Mouse (Mus musculus): ENCODE data around the gene Usp49.
"Not testable (repeated sequence)": the region's sequence is repeated elsewhere in the genome, so short reads cannot be mapped to it uniquely, and the experiment has no call there.

Gene Usp49

DNA sequence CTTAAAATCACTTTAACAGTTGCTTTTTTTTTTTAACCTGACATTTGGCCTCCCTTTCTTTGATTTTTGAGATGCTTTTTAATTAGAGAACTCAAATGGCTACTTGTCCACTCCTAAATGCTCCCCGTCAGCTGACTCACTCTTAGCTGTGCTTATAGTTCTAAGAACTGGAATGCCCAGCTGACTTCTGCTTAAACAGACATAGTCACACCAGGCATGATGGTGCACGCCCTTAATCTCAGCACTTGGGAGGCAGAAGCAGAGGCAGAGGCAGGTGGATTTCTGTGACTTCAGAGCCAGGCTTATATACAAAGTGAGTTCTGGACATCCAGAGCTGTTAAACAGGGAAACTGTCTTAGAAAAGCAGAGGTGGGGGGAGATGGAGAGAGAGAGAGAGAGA lies 21.5 kb downstream of the Usp49 start:
- DNase-seq = no peak

DNA sequence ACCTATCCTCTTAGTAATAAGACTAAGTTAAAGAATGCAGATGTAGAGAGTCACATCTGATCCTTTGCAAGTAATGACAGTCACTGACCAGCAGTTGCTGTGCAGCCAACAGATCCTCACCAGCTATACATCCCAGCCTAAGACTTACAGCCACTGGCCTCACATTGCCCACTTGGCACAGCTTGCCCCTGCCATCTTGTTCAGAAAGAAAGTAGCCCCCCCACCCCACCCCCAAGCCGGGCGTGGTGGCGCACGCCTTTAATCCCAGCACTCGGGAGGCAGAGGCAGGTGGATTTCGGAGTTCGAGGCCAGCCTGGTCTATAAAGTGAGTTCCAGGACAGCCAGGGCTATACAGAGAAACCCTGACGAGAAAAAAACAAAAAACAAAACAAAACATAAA lies 23.9 kb downstream of the Usp49 start:
- not testable (repeated sequence) for DNase-seq

DNA sequence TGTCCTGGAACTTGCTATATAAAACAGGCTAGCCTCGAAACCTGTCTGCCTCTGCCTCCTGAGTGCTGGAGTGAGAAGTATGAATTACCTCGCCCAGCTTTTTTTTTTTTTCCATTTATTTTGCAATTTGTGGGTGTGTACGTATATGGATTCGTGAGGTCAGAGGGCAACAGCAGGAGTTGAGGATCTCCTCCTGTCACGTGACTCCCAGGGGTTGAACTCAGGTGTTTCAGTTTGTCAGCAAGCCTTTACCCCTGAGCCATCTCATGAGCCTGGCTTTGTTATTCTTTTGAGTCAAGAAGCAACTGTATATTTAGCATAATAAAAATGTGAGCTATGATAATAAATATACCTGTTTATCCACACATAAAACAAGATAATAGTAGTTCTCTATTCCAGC lies 25.2 kb downstream of the Usp49 start:
- DNase-seq = no peak

DNA sequence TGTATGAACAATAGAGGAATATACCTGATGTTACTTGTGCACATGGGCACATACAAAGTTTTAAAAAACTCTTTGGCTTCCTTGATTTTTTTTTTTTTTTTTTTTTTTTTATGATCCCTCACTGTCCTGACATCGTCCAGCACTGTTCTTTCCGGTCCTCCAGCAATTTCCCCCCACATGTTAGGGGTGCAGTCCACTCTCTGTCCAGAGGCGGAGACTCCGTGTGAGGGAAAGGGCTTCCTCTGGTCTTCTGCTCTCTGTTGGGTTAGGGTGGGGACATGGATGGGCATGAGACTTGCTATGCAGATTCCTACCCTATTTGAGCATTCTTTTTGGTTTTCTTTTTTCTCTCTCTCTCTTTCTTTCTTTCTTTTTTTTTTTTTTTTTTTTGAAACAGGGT lies 27.4 kb downstream of the Usp49 start:
- DNase-seq = no peak

DNA sequence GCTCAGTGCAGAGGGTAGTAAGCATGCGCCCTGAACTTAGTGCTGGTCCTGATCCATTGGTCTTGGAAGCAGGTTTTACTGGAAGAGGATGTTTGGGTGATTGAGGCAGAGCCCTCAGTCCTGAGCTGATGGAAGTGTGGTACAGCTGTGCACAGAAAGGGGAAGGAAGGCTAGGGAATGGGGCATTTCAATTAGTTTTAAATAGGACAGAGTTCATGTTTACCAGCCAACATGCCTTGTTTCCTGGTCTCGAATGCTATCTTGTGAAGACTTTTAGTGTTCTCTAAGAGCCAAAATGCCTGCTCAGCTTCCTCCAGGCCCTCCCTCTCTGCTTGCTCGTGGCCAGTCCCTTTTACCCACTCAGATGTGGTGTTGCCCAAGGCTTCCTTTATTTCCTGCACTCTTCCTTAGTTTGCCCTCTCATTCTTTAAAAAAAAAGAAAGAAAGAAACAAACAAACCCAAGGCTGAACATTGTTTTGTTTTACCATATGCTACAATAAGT lies 28.3 kb downstream of the Usp49 start:
- DNase-seq = no peak

- no peak for DNase-seq
Measured at GRCm38 (mm10) chr17:47663009-47663713, 32.7 kb downstream of the Usp49 start.

DNA sequence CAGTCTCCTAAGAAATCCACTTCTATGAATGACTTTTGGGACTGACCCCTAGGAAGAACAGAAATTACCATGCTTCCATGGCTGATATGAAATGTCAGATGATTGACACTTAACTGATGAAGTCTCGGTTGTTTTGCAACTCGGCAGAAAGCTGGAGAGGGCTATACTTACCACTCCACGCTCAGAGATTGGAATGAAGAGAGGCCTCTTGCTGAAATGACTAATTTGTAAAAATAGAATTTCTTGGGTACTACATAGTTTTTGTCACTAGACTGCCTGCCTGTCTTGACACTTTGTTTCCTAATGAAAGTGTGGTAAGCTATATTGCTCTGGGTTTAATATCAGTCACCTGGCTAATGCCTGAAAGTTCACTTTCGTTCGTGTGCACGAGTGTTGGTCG lies 34.0 kb downstream of the Usp49 start:
- DNase-seq = no peak

DNA sequence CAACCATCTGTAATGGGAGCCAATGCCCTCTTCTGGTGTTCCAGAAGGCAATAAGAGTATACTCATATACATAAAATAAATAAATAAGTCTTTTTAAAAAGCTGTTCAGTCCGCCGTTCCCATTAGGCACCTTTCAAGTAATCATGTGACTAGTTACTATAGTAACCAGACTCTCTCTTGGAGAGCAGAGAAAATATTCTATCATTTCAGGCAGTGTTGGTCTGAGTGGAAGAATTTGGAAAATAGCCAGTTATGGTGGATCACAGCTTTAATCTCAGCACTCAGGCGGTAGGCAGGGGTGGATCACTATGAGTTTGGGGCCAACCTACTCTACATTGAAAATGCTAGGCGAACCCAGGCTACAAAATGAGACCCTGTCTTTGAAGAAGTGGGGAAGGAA lies 38.7 kb downstream of the Usp49 start:
- DNase-seq = no peak

- DNase-seq = no peak
Measured at GRCm38 (mm10) chr17:47671988-47672310, 41.5 kb downstream of the Usp49 start.

- no peak for DNase-seq
Measured at GRCm38 (mm10) chr17:47672311-47673111, 42.0 kb downstream of the Usp49 start.

- peak; percentile 71 for DNase-seq
Measured at GRCm38 (mm10) chr17:47676581-47676980, 46.1 kb downstream of the Usp49 start.

DNA sequence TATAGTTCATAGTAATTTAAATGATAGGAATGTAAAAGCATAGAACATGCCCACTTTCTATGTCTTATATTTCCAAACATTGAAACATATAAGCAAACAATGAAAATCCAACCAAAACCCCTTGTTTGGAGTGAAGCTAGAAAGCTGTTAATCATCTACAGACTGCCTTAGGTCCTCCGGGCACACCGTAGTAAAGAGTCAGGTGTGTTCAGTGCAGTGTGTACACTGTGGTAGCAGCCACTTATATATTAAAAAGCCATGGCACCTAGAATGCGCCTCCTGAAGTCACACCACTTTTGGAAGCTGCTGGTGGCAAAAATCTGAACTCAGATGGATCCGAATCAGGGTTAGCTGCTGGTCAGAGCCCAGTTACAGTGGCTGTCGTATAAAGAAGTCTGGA lies 47.7 kb downstream of the Usp49 start:
- no peak for DNase-seq

GRCm38 (mm10) chr17:47678702-47679101 lies 48.2 kb downstream of the Usp49 start:
- DNase-seq = no peak

- no peak for DNase-seq
Measured at GRCm38 (mm10) chr17:47682836-47683235, 52.3 kb downstream of the Usp49 start.

DNA sequence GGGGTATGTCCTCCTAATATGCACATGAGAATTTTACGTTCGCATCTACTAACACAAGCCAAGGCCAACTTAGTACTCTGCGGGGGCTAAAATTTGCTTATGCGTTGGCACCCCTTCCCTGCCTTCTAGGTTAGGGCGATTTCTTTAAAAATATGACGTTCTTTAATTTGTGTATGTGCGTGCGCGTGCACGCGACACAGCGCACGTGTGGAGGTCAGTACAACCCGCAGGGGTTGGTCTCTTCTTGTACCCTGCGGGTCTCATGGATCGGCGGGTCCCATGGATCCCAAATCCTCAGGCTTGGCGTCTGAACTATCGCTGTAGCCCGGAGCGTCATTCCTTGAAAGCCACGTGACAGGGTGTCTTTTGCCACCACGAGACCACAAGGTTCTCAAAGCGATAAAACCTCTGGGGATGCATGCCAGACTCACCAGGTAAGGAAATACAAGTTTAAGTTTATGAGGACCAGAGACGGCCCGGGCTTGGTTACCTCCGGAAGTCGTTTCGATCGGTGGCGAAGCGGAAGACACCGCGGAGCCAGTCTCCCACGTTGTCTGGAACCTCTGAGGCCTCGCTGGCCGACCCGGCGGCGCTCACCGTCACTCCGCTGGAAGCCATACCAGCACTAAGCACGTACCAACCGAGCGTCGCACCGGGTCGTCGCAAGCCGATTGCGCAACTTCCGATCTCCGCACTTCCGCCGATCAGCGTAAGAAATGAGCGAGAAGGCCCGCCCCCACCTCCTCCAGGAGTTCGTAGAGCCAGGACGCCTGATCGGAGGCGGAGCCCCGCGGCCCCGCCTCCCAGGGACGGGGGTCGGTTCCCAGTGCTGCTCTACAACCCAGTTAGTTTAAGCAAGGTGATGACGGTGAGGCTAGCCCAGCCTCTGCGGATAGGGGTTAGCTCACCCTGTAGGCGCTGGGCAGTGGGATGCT lies 57.2 kb downstream of the Usp49 start:
- peak; percentile 96 for DNase-seq

DNA sequence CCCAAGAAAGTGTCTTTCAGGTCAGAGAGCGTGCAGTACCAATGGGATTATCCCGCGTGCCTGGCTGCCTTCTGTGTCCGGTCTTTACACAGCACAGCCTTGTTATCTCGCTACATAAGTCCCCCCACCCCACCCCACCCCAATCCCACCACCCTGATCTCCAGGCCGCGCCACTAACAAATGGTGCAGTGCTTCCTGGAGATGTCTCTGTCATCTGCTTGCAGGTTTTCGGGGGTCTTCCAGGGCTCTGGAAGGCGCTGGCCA lies 57.8 kb downstream of the Usp49 start, which contains the start of gene Tomm6:
Tomm6 (minus strand) TSS at position 43 of the 264 bp plus-strand sequence.
- no peak for DNase-seq

DNA sequence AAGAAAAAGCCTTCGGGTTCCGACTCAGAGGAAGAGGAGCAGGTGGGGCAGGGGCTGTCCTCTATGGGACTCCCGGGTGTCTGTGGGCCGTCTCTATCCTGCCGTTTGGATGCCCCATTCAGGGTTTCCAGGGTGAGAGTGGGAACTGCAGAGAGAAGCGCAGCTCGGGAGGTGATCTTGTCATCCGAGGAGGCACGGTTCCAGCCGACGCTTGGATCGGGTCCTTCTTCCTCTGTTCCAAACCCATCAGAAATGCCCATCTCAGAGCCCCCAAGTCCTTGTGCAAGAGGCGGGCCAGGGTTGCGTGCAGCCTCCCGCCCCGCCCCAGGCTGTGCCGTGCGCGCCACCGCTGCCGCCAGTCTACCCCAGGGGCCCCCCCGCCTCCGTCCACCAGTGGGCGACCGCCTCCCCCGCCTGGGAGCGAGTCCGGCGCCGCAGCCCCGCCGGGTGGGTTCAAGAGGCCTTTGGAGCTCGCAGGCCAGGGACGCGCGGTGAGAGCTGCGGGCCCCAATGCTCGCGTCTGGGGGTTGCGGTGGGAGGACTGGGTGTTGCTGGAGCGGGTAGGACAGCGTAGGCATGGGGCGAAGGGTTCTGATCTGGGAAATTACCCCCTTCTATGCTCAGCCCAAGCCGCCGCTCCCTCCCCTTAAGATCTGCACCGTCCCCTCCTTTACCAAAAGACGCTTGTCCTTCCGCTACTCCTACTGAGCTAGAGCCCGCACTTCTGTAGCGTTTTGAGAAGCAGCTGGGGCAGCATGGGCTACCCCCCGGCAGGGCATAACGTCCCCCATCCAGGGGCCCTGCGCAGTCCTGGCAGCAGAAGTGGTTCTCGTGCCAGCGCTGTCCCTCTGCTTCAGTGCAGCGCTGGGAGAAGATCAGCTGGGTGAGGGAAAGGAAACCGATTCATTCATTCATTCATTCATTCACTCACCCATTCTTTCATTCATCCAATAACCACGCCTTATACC lies 58.4 kb downstream of the Usp49 start, which contains the start of gene Frs3:
Frs3 (plus strand) TSS at position 423 of the 968 bp plus-strand sequence.
- DNase-seq = peak; percentile 75

DNA sequence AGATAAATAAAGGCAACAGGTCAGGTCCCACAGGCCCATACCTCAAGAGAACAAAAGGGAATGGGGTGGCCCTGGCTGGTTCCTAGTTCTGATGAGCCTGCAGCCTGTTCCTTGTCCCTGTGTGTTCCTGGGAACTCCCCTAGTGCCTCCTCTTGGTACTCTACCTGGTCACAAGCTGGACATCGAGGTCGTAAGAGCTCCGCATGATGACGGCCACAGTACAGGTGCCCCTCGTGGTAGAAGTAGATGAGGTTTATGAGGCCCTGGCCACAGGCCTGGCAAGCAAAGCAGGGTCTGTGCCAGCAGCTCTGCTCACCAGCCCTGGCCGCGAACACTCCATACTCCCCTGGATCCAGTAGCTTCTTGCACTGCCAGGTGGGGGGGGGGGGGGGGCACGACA lies 59.4 kb downstream of the Usp49 start:
- no peak for DNase-seq

GRCm38 (mm10) chr17:47691650-47692049 lies 61.2 kb downstream of the Usp49 start:
- no peak for DNase-seq

- no peak for DNase-seq
Measured at GRCm38 (mm10) chr17:47693671-47694441, 63.4 kb downstream of the Usp49 start.

GRCm38 (mm10) chr17:47694442-47694502 lies 63.8 kb downstream of the Usp49 start, which contains the start of gene Gm21981:
Gene Gm21981, minus strand, starts transcription at chr17:47694455.
- no peak for DNase-seq

Data from thymus, postnatal 4 days (tissue).